Mouse (Mus musculus): Measurements from ENCODE around the gene Dennd1c.

Dennd1c gene

GRCm38 (mm10) chr17:57047406-57047805 lies 30.9 kb downstream of the Dennd1c start:
- peak; percentile 78 for DNase-seq (ENCODE audit: low spot score)

- no peak for DNase-seq (ENCODE audit: low spot score)
Measured at GRCm38 (mm10) chr17:57041554-57041953, 36.8 kb downstream of the Dennd1c start, which contains the start of gene Slc25a41. Gene Slc25a41, minus strand, starts transcription at chr17:57041654.

- DNase-seq (ENCODE audit: low spot score) = peak; percentile 54
Measured at GRCm38 (mm10) chr17:57038978-57039377, 39.3 kb downstream of the Dennd1c start.

- no peak for DNase-seq (ENCODE audit: low spot score)
Measured at GRCm38 (mm10) chr17:57032854-57033253, 45.5 kb downstream of the Dennd1c start.

- peak; percentile 100 for DNase-seq (ENCODE audit: low spot score)
Measured at GRCm38 (mm10) chr17:57031661-57032420, 46.5 kb downstream of the Dennd1c start.

- peak; percentile 74 for DNase-seq (ENCODE audit: low spot score)
Measured at GRCm38 (mm10) chr17:57030931-57031660, 47.2 kb downstream of the Dennd1c start, which contains the start of gene Khsrp. Gene Khsrp, minus strand, starts transcription at chr17:57031522.

- no peak for DNase-seq (ENCODE audit: low spot score)
Measured at GRCm38 (mm10) chr17:57029691-57030090, 48.6 kb downstream of the Dennd1c start.

GRCm38 (mm10) chr17:57027471-57027870 lies 50.8 kb downstream of the Dennd1c start:
- no peak for DNase-seq (ENCODE audit: low spot score)

GRCm38 (mm10) chr17:57020960-57021359 lies 57.4 kb downstream of the Dennd1c start:
- DNase-seq (ENCODE audit: low spot score) = no peak

GRCm38 (mm10) chr17:57019693-57020092 lies 58.6 kb downstream of the Dennd1c start:
- no peak for DNase-seq (ENCODE audit: low spot score)

Measured in testis, postnatal 14 days (tissue).